Comparison of ENCODE assay signal across 9 mouse cellular contexts in genomic region chr19:47931982-47932638, GRCm38 (mm10). TPM values are rescaled to one million over a fixed set of nuclear protein-coding genes. Genes with fewer than 3 reads are reported as not detected.
DNase-seq lines count a peak whose midpoint lies in the region; ATAC-seq and TF ChIP-seq lines count a peak whose summit lies in the region.
"Had no signal": no experiment of that assay in that cellular context is flagged by ENCODE, and none has a peak within 500 bp of the region (broad histone marks: within the 10 kb centered on the region; RNA-seq: fewer than 3 reads in every experiment).

No protein-coding gene starts in this region.

- peak; percentile 19 for DNase-seq in gastrocnemius, adult 18-20 months (ENCODE audit: low spot score)
- no peak for DNase-seq in gastrocnemius, postnatal 10 days
- peak; percentile 84 for DNase-seq in CD4-positive, CD25-positive, alpha-beta regulatory T cell, adult 2 months (ENCODE audit: low read depth, low spot score)
- DNase-seq in embryo, embryonic 10.5 days (ENCODE audit: low spot score) = peak; percentile 82
- no peak for DNase-seq in liver, postnatal 0 days
- DNase-seq in retina, postnatal 1 day = peak; percentile 77
- no peak for DNase-seq in frontal cortex, postnatal 36 days (ENCODE audit: low spot score in 2 of 2)

- H3K36me3 ChIP-seq in hindbrain, embryonic 12.5 days = no peaks in the 10 kb centered on the region
- H3K36me3 ChIP-seq in liver, postnatal 0 days (replicated peaks; ENCODE audit: insufficient read depth, low read length) = no peaks in the 10 kb centered on the region
- H3K36me3 ChIP-seq: limb, embryonic 12.5 days had no signal

- H3K4me3 ChIP-seq in hindbrain, embryonic 12.5 days = no peak overlapping the region
- H3K4me3 ChIP-seq in liver, postnatal 0 days (ENCODE audit: low read depth, low read length) = no peak overlapping the region
- H3K4me3 ChIP-seq: limb, embryonic 12.5 days had no signal

- H3K27ac ChIP-seq in hindbrain, embryonic 12.5 days = no peak overlapping the region
- H3K27ac ChIP-seq in liver, postnatal 0 days (ENCODE audit: low read depth) = no peak overlapping the region
- H3K27ac ChIP-seq: limb, embryonic 12.5 days had no signal

- no peaks in the 10 kb centered on the region for H3K27me3 ChIP-seq in hindbrain, embryonic 12.5 days
- 0 out of 2 replicates have a peak, but pooled peaks cover 3% of the 10 kb centered on the region for H3K27me3 ChIP-seq in liver, postnatal 0 days (ENCODE audit: insufficient read depth, low read length)
- H3K27me3 ChIP-seq: limb, embryonic 12.5 days had no signal

- H3K4me1 ChIP-seq in hindbrain, embryonic 12.5 days = peaks cover 1% of the 10 kb centered on the region; the same call in 1 of the 2 replicates
- H3K4me1 ChIP-seq in liver, postnatal 0 days (ENCODE audit: insufficient read depth) = peaks cover 4% of the 10 kb centered on the region

- no peak overlapping the region for H3K4me2 ChIP-seq in hindbrain, embryonic 12.5 days (replicated peaks)
- H3K4me2 ChIP-seq in liver, postnatal 0 days (ENCODE audit: low read depth, low read length) = no peak overlapping the region
- H3K4me2 ChIP-seq: limb, embryonic 12.5 days had no signal

- WGBS in hindbrain, embryonic 12.5 days = 44% methylated on average over 7 of the region's 7 CpGs
- WGBS in liver, postnatal 0 days (ENCODE audit: insufficient replicate concordance) = 38% methylated on average over 7 of the region's 7 CpGs

- peak; percentile 86 for TF ChIP-seq CTCF in liver, postnatal 0 days (IDR thresholded peaks at IDR 0.05; ENCODE audit: low read depth)

- peak; percentile 75 for ATAC-seq in hindbrain, embryonic 12.5 days (ENCODE audit: low FRiP score)
- no peak for ATAC-seq in liver, postnatal 0 days

- no peak overlapping the region for H3K9ac ChIP-seq in hindbrain, embryonic 12.5 days
- H3K9ac ChIP-seq in liver, postnatal 0 days (replicated peaks) = no peak overlapping the region
- H3K9ac ChIP-seq: limb, embryonic 12.5 days had no signal

- no peaks in the 10 kb centered on the region for H3K9me3 ChIP-seq in hindbrain, embryonic 12.5 days (replicated peaks)
- H3K9me3 ChIP-seq in liver, postnatal 0 days (ENCODE audit: low read length) = no peaks in the 10 kb centered on the region
- H3K9me3 ChIP-seq: limb, embryonic 12.5 days had no signal

- no peak for TF ChIP-seq EP300 in liver, postnatal 0 days (IDR thresholded peaks at IDR 0.05; ENCODE audit: low read depth)

RNA-seq across cellular contexts. Expression of gene Cfap58, which starts 5.4 kb away (rescaled TPM):
- total RNA-seq in gastrocnemius, adult 18-20 months (2021) = not detected
- total RNA-seq in gastrocnemius, postnatal 10 days (2021) = not detected
- polyA plus RNA-seq in hindbrain, embryonic 12.5 days (2016; fragmentation: Nextera tagmentation; extraction: Ambion mirVana) = 0.30 and 0.72 TPM in 2 replicates
- not detected in 2 replicates for polyA plus RNA-seq in liver, postnatal 0 days (2015; fragmentation: Nextera tagmentation; extraction: Ambion mirVana)

RNA-seq across cellular contexts. Expression of gene Itprip, which starts 13.0 kb away (rescaled TPM):
- total RNA-seq in gastrocnemius, adult 18-20 months (2021) = under 1 TPM; 0.50 to 0.90 TPM
- total RNA-seq in gastrocnemius, postnatal 10 days (2021) = 1 to 10 TPM; 1.8 to 1.9 TPM
- polyA plus RNA-seq in hindbrain, embryonic 12.5 days (2016; fragmentation: Nextera tagmentation; extraction: Ambion mirVana) = 16.1 and 16.6 TPM in 2 replicates
- 2.4 and 2.8 TPM in 2 replicates for polyA plus RNA-seq in liver, postnatal 0 days (2015; fragmentation: Nextera tagmentation; extraction: Ambion mirVana)

RNA-seq across cellular contexts. Expression of gene Cfap43, which starts 13.0 kb away (rescaled TPM):
- not detected for total RNA-seq in gastrocnemius, adult 18-20 months (2021)
- not detected for total RNA-seq in gastrocnemius, postnatal 10 days (2021)
- polyA plus RNA-seq in hindbrain, embryonic 12.5 days (2016; fragmentation: Nextera tagmentation; extraction: Ambion mirVana) = 1.7 and 3.2 TPM in 2 replicates
- polyA plus RNA-seq in liver, postnatal 0 days (2015; fragmentation: Nextera tagmentation; extraction: Ambion mirVana) = 0.05 TPM in 1 of 2 replicates, not detected in the other

Comparison
In these comparisons a context has a peak if more than half of its experiments do, and no peak if none do; other contexts are left out.
1. DNase-seq: peak in gastrocnemius, adult 18-20 months (single experiment), CD4-positive, CD25-positive, alpha-beta regulatory T cell, adult 2 months (single experiment), embryo, embryonic 10.5 days (single experiment) and retina, postnatal 1 day (single experiment); none in gastrocnemius, postnatal 10 days (single experiment), liver, postnatal 0 days (single experiment) and frontal cortex, postnatal 36 days (0 of 2).